Mouse (Mus musculus): Measurements from ENCODE around the gene Lhfpl4. TPM values are rescaled to one million over a fixed set of nuclear protein-coding genes. Genes with fewer than 3 reads are reported as not detected.

Lhfpl4 gene
- total and polyA plus RNA-seq, 2 experiments from 2014 or later: 66.1 to 81.3 TPM

DNA sequence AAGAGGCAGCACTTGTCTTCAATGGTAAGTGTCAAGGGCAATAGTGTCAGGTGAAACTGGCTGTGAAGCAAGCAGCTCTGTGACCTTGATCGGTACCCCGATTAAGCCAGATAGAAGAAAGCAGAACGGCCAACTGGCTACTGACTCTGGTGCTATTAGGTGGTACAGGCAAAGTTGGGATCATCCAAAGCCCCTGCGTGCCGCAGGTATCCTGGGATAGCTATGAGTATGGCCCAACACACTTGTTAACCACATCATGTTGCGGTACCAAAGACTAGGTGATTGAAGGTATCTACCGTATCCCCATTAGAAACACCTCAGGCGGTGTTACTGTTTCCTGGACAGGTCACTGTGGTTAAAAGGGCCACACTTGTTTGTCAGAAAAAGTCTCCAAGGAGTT is 41.1 kb downstream of the Lhfpl4 start:
- no peak for DNase-seq (ENCODE audit: low spot score)
- WGBS: 97% methylated on average over 8 of the region's 8 CpGs
- Histone ChIP-seq H3K27me3 (ENCODE audit: insufficient read depth, low read length) (no peaks in the 10 kb centered on the region), H3K36me3 (ENCODE audit: insufficient read depth, low read length) (peaks cover 57% of the 10 kb centered on the region), H3K4me2 (ENCODE audit: low read depth, low read length, poor library complexity, severe bottlenecking) (no peak overlapping the region), H3K9ac (replicated peaks; ENCODE audit: low read length, poor library complexity, severe bottlenecking) (no peak overlapping the region), H3K9me3 (ENCODE audit: low read length) (no peaks in the 10 kb centered on the region), H3K4me1 (ENCODE audit: insufficient read depth, low read length) (no peaks in the 10 kb centered on the region), H3K27ac (ENCODE audit: low read depth, low read length) (no peak overlapping the region), H3K4me3 (ENCODE audit: low read depth, low read length) (no peak overlapping the region)
- no peak for ATAC-seq (ENCODE audit: low FRiP score)
- no peak for TF ChIP-seq CTCF (IDR thresholded peaks at IDR 0.05)

DNA sequence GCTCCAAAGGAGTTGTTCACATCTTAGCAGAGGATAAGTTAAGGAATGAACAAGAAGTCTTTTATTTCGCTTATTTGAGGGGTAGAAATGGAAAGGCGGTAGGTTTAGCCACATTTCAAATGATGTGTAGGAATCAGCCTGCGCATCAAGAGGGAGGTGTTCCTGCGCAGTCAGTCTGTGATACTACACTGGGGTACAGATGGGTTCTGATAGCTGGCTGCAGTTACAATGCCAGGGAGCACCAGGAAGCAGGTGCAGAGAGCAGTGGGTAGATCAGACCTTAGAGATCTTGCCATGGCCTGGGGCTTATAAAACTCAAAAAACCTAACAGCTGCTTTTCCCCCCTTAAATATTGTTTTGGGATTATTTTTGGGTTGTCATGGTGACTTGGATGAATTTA is 49.9 kb downstream of the Lhfpl4 start:
- H3K9me3 ChIP-seq (ENCODE audit: low read length): no peaks in the 10 kb centered on the region
- DNase-seq (ENCODE audit: low spot score) (no peak), ATAC-seq (ENCODE audit: low FRiP score) (no peak)
- H3K9ac ChIP-seq (replicated peaks; ENCODE audit: low read length, poor library complexity, severe bottlenecking): no peak overlapping the region
- no peak overlapping the region for H3K27ac ChIP-seq (ENCODE audit: low read depth, low read length)
- no peak overlapping the region for H3K4me2 ChIP-seq (ENCODE audit: low read depth, low read length, poor library complexity, severe bottlenecking)
- WGBS: 94% methylated on average over 4 of the region's 4 CpGs
- H3K4me3 ChIP-seq (ENCODE audit: low read depth, low read length): no peak overlapping the region
- TF ChIP-seq CTCF (IDR thresholded peaks at IDR 0.05): no peak
- no peaks in the 10 kb centered on the region for H3K27me3 ChIP-seq (ENCODE audit: insufficient read depth, low read length)
- H3K4me1 ChIP-seq (ENCODE audit: insufficient read depth, low read length): no peaks in the 10 kb centered on the region
- H3K36me3 ChIP-seq (ENCODE audit: insufficient read depth, low read length): peaks cover 56% of the 10 kb centered on the region

DNA sequence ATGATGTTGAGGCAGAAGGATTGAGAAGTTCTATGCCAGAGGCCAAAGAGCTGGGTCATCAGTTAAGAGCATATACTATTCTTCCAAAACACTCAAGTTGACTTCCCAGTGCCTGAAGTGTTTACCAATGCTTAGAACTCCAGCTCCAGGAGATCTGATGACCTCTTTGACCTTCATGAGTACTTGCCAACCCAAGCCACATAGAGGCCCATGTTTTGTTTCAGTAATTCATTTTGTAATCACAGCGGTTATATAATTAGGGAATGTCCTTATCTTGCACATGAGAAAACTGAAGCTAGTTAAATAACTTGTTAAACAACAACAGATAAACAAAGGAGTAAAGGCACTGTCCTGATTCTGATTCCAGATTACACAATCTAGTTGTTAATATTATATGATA is 50.4 kb downstream of the Lhfpl4 start:
- Histone ChIP-seq H3K9me3 (ENCODE audit: low read length) (no peaks in the 10 kb centered on the region), H3K9ac (replicated peaks; ENCODE audit: low read length, poor library complexity, severe bottlenecking) (no peak overlapping the region), H3K27ac (ENCODE audit: low read depth, low read length) (no peak overlapping the region), H3K27me3 (ENCODE audit: insufficient read depth, low read length) (no peaks in the 10 kb centered on the region), H3K4me3 (ENCODE audit: low read depth, low read length) (no peak overlapping the region), H3K4me2 (ENCODE audit: low read depth, low read length, poor library complexity, severe bottlenecking) (no peak overlapping the region), H3K36me3 (ENCODE audit: insufficient read depth, low read length) (peaks cover 52% of the 10 kb centered on the region), H3K4me1 (ENCODE audit: insufficient read depth, low read length) (no peaks in the 10 kb centered on the region)
- TF ChIP-seq CTCF (IDR thresholded peaks at IDR 0.05): no peak
- no peak for ATAC-seq (ENCODE audit: low FRiP score)
- no peak for DNase-seq (ENCODE audit: low spot score)
- WGBS: 98% methylated on average over 1 of the region's 1 CpGs

DNA sequence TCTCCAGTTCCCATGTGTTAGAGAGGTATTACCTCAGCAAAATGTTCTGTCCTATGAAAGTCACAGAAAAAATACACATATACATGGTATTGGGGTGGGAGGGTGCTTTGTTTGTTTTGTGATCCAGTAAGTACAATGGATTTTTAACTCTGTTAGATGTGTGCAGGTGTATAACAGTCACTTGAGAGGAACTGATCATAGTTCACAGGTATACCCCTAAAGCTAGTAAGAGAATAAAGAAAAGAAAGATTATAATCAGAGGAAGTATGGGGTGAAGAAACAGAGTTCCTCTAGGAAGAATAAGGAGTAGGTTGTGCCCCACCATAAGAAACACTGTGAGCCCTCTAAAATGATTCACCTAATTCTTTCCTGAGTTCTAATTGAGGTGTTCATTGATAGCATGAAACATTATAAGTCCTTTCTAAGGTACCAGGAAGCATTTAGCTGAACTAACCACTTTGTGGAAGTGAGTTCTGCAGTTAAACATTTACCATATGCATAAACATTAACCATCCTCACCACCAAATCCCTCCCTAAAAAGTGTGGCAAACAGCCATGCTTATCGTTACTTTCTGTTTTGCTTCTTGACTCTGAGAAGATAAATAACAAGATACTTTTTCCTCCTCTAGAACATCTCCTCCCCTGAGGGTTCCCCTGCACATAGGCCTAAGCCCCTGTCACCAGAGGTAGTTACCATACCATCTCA is 53.6 kb downstream of the Lhfpl4 start:
- WGBS: 85% methylated on average over 1 of the region's 1 CpGs
- H3K4me3 ChIP-seq (ENCODE audit: low read depth, low read length): no peak overlapping the region
- no peak for TF ChIP-seq CTCF (IDR thresholded peaks at IDR 0.05)
- H3K36me3 ChIP-seq (ENCODE audit: insufficient read depth, low read length): peaks cover 42% of the 10 kb centered on the region
- no peak overlapping the region for H3K4me2 ChIP-seq (ENCODE audit: low read depth, low read length, poor library complexity, severe bottlenecking)
- DNase-seq (ENCODE audit: low spot score): no peak
- H3K27me3 ChIP-seq (ENCODE audit: insufficient read depth, low read length): no peaks in the 10 kb centered on the region
- H3K4me1 ChIP-seq (ENCODE audit: insufficient read depth, low read length): no peaks in the 10 kb centered on the region
- no peaks in the 10 kb centered on the region for H3K9me3 ChIP-seq (ENCODE audit: low read length)
- H3K9ac ChIP-seq (replicated peaks; ENCODE audit: low read length, poor library complexity, severe bottlenecking): no peak overlapping the region
- H3K27ac ChIP-seq (ENCODE audit: low read depth, low read length): no peak overlapping the region
- ATAC-seq (ENCODE audit: low FRiP score): no peak

DNA sequence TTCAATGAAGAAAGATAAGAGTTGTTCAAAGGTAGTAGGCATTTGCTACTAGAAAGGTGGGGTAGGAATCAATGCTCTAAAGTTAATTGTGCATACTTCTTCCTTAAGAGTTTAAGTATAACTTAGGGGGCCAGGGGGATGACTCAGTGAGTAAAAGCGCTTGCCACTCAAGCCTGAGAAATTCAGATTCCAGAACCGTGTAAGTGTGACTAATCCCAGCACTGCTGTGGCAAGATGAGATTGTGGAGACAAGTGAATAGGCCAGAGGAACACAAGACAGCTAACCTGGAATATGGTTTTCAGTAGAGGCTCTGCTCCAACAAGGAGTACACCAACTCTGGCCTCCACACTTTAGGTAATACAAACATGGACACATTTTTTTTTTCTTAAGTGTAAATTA is 61.8 kb downstream of the Lhfpl4 start:
- Histone ChIP-seq H3K9ac (replicated peaks; ENCODE audit: low read length, poor library complexity, severe bottlenecking) (no peak overlapping the region), H3K4me1 (ENCODE audit: insufficient read depth, low read length) (no peaks in the 10 kb centered on the region)

DNA sequence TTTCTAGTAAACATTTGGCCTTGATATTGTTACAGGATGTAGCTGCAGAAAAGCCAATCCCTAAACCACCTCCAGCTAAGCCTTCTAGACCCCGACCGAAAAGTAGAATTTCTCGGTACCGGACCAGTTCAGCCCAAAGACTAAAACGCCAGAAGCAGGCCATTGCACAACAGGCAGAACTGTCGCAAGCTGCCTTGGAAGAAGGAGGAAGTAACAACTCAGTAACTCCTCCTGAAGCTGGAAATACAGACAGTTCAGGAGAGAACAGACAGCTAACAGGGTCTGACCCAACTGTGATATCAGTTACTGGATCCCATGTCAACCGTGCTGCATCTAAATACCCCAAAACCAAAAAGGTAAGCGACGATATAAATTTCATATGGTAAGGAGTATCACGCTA is 74.4 kb downstream of the Lhfpl4 start:
- 95% methylated on average over 10 of the region's 10 CpGs for WGBS
- H3K27ac ChIP-seq (ENCODE audit: low read depth, low read length): no peak overlapping the region
- H3K36me3 ChIP-seq (ENCODE audit: insufficient read depth, low read length): peaks cover 55% of the 10 kb centered on the region
- DNase-seq (ENCODE audit: low spot score): no peak
- no peaks in the 10 kb centered on the region for H3K27me3 ChIP-seq (ENCODE audit: insufficient read depth, low read length)
- no peak for TF ChIP-seq CTCF (IDR thresholded peaks at IDR 0.05)
- no peak overlapping the region for H3K9ac ChIP-seq (replicated peaks; ENCODE audit: low read length, poor library complexity, severe bottlenecking)
- H3K4me2 ChIP-seq (ENCODE audit: low read depth, low read length, poor library complexity, severe bottlenecking): no peak overlapping the region
- H3K9me3 ChIP-seq (ENCODE audit: low read length): no peaks in the 10 kb centered on the region
- no peaks in the 10 kb centered on the region for H3K4me1 ChIP-seq (ENCODE audit: insufficient read depth, low read length)
- H3K4me3 ChIP-seq (ENCODE audit: low read depth, low read length): no peak overlapping the region
- no peak for ATAC-seq (ENCODE audit: low FRiP score)

More for the DNA sequence above, 61.8 kb downstream of the Lhfpl4 start:
- no peak overlapping the region for H3K27ac ChIP-seq (ENCODE audit: low read depth, low read length)
- ATAC-seq (ENCODE audit: low FRiP score): no peak
- no peaks in the 10 kb centered on the region for H3K9me3 ChIP-seq (ENCODE audit: low read length)
- WGBS: 39% methylated on average over 2 of the region's 2 CpGs
- TF ChIP-seq CTCF (IDR thresholded peaks at IDR 0.05): no peak
- H3K4me2 ChIP-seq (ENCODE audit: low read depth, low read length, poor library complexity, severe bottlenecking): no peak overlapping the region
- no peak overlapping the region for H3K4me3 ChIP-seq (ENCODE audit: low read depth, low read length)
- peaks cover 25% of the 10 kb centered on the region for H3K36me3 ChIP-seq (ENCODE audit: insufficient read depth, low read length)
- DNase-seq (ENCODE audit: low spot score): no peak
- H3K27me3 ChIP-seq (ENCODE audit: insufficient read depth, low read length): no peaks in the 10 kb centered on the region

Other genes starting within 250 kb of the Lhfpl4 start
- gene Srgap3, start 248.1 kb downstream of the Lhfpl4 start, total RNA-seq (2014; rRNA removed): 58.6 and 77.6 TPM in 2 replicates
- 20.9 and 29.8 TPM in 2 replicates for gene Srgap3, start 248.1 kb downstream of the Lhfpl4 start, polyA plus RNA-seq (2015; fragmentation: Nextera tagmentation; extraction: Ambion mirVana)
- gene Thumpd3, start 149.2 kb downstream of the Lhfpl4 start, total RNA-seq (2014; rRNA removed): 33.7 and 49.2 TPM in 2 replicates
- 38.3 and 40.5 TPM in 2 replicates for gene Thumpd3, start 149.2 kb downstream of the Lhfpl4 start, polyA plus RNA-seq (2015; fragmentation: Nextera tagmentation; extraction: Ambion mirVana)
- 99.1 and 103 TPM in 2 replicates for gene Setd5, start 118.0 kb downstream of the Lhfpl4 start, total RNA-seq (2014; rRNA removed)
- gene Setd5, start 118.0 kb downstream of the Lhfpl4 start, polyA plus RNA-seq (2015; fragmentation: Nextera tagmentation; extraction: Ambion mirVana): 42.1 and 50.6 TPM in 2 replicates
- 39.0 and 42.5 TPM in 2 replicates for gene Mtmr14, start 42.5 kb upstream of the Lhfpl4 start, total RNA-seq (2014; rRNA removed)
- gene Mtmr14, start 42.5 kb upstream of the Lhfpl4 start, polyA plus RNA-seq (2015; fragmentation: Nextera tagmentation; extraction: Ambion mirVana): 29.4 and 30.5 TPM in 2 replicates
- 10.3 and 23.4 TPM in 2 replicates for gene Cpne9, start 86.9 kb upstream of the Lhfpl4 start, total RNA-seq (2014; rRNA removed)
- 7.9 and 9.1 TPM in 2 replicates for gene Cpne9, start 86.9 kb upstream of the Lhfpl4 start, polyA plus RNA-seq (2015; fragmentation: Nextera tagmentation; extraction: Ambion mirVana)
- gene Brpf1, start 111.8 kb upstream of the Lhfpl4 start, total RNA-seq (2014; rRNA removed): 22.1 and 28.1 TPM in 2 replicates
- gene Brpf1, start 111.8 kb upstream of the Lhfpl4 start, polyA plus RNA-seq (2015; fragmentation: Nextera tagmentation; extraction: Ambion mirVana): 9.0 and 10.0 TPM in 2 replicates
- gene Ogg1, start 131.6 kb upstream of the Lhfpl4 start, total RNA-seq (2014; rRNA removed): 10.8 and 14.8 TPM in 2 replicates
- gene Ogg1, start 131.6 kb upstream of the Lhfpl4 start, polyA plus RNA-seq (2015; fragmentation: Nextera tagmentation; extraction: Ambion mirVana): 7.3 and 8.9 TPM in 2 replicates
- gene Camk1, start 148.6 kb upstream of the Lhfpl4 start, total RNA-seq (2014; rRNA removed): 102 and 119 TPM in 2 replicates
- 132 and 142 TPM in 2 replicates for gene Camk1, start 148.6 kb upstream of the Lhfpl4 start, polyA plus RNA-seq (2015; fragmentation: Nextera tagmentation; extraction: Ambion mirVana)
- gene Tada3, start 182.5 kb upstream of the Lhfpl4 start, total RNA-seq (2014; rRNA removed): 27.8 and 31.0 TPM in 2 replicates
- gene Tada3, start 182.5 kb upstream of the Lhfpl4 start, polyA plus RNA-seq (2015; fragmentation: Nextera tagmentation; extraction: Ambion mirVana): 73.8 and 74.0 TPM in 2 replicates
- gene Arpc4, start 182.7 kb upstream of the Lhfpl4 start, total RNA-seq (2014; rRNA removed): 190 and 200 TPM in 2 replicates
- 505 TPM in 2 replicates for gene Arpc4, start 182.7 kb upstream of the Lhfpl4 start, polyA plus RNA-seq (2015; fragmentation: Nextera tagmentation; extraction: Ambion mirVana)
- 10.0 and 20.0 TPM in 2 replicates for gene Ttll3, start 193.9 kb upstream of the Lhfpl4 start, total RNA-seq (2014; rRNA removed)
- 10.2 and 14.6 TPM in 2 replicates for gene Ttll3, start 193.9 kb upstream of the Lhfpl4 start, polyA plus RNA-seq (2015; fragmentation: Nextera tagmentation; extraction: Ambion mirVana)
- gene Rpusd3, start 224.0 kb upstream of the Lhfpl4 start, total RNA-seq (2014; rRNA removed): 17.1 and 53.8 TPM in 2 replicates
- gene Rpusd3, start 224.0 kb upstream of the Lhfpl4 start, polyA plus RNA-seq (2015; fragmentation: Nextera tagmentation; extraction: Ambion mirVana): 22.0 and 27.2 TPM in 2 replicates
- gene Cidec, start 240.4 kb upstream of the Lhfpl4 start, total RNA-seq (2014; rRNA removed): not detected in 2 replicates
- 0.09 TPM in 1 of 2 replicates, not detected in the other for gene Cidec, start 240.4 kb upstream of the Lhfpl4 start, polyA plus RNA-seq (2015; fragmentation: Nextera tagmentation; extraction: Ambion mirVana)
- 43.6 and 48.6 TPM in 2 replicates for gene Jagn1, start 247.2 kb upstream of the Lhfpl4 start, total RNA-seq (2014; rRNA removed)
- 80.4 and 85.4 TPM in 2 replicates for gene Jagn1, start 247.2 kb upstream of the Lhfpl4 start, polyA plus RNA-seq (2015; fragmentation: Nextera tagmentation; extraction: Ambion mirVana)

Measured in midbrain, postnatal 0 days (tissue).